Comparison of ENCODE assay signal across 10 mouse cellular contexts in genomic region chr7:74065449-74066099, GRCm38 (mm10). TPM values are rescaled to one million over a fixed set of nuclear protein-coding genes. Genes with fewer than 3 reads are reported as not detected.
A peak's percentile ranks its signal among the peaks of the same experiment; 100 is the strongest.
DNase-seq lines count a peak whose midpoint lies in the region; ATAC-seq and TF ChIP-seq lines count a peak whose summit lies in the region.
"Had no signal": no experiment of that assay in that cellular context is flagged by ENCODE, and none has a peak within 500 bp of the region (broad histone marks: within the 10 kb centered on the region; RNA-seq: fewer than 3 reads in every experiment).

No protein-coding gene starts in this region.

- no peaks in the 10 kb centered on the region for H3K27me3 ChIP-seq in heart, embryonic 11.5 days (ENCODE audit: control insufficient read depth, insufficient read depth, low read length)
- H3K27me3 ChIP-seq in kidney, embryonic 15.5 days: no peaks in the 10 kb centered on the region
- no peaks in the 10 kb centered on the region for H3K27me3 ChIP-seq in lung, postnatal 0 days (replicated peaks; ENCODE audit: insufficient read depth, low read length)
- no peaks in the 10 kb centered on the region for H3K27me3 ChIP-seq in liver, embryonic 11.5 days (replicated peaks; ENCODE audit: control insufficient read depth, insufficient read depth, low read length)
- H3K27me3 ChIP-seq: liver, embryonic 15.5 days had no signal

- ATAC-seq in heart, embryonic 11.5 days (replicated peaks; ENCODE audit: insufficient number of reproducible peaks, low FRiP score, low TSS enrichment): no peak
- ATAC-seq in kidney, embryonic 15.5 days (replicated peaks; ENCODE audit: low FRiP score): peak; percentile 77
- peak; percentile 23; the same call in 1 of the 2 replicates for ATAC-seq in lung, postnatal 0 days
- no peak for ATAC-seq in liver, embryonic 11.5 days (replicated peaks; ENCODE audit: low FRiP score)

- no peaks in the 10 kb centered on the region for H3K4me1 ChIP-seq in heart, embryonic 11.5 days (ENCODE audit: control insufficient read depth, insufficient read depth, low read length)
- peaks cover 25% of the 10 kb centered on the region for H3K4me1 ChIP-seq in kidney, embryonic 15.5 days
- no peaks in the 10 kb centered on the region for H3K4me1 ChIP-seq in lung, postnatal 0 days (ENCODE audit: insufficient read depth, low read depth, low read length)
- no peaks in the 10 kb centered on the region for H3K4me1 ChIP-seq in liver, embryonic 11.5 days (replicated peaks; ENCODE audit: control insufficient read depth, insufficient read depth, low read length)
- H3K4me1 ChIP-seq: liver, embryonic 15.5 days had no signal

- DNase-seq in heart, adult 11 months: peak; percentile 94
- peak; percentile 72 for DNase-seq in fibroblast of lung, adult 2 months (ENCODE audit: low read depth)
- peak; percentile 52 for DNase-seq in lung, postnatal 0 days (ENCODE audit: low spot score)
- no peak for DNase-seq in left cerebral cortex, adult 2 months (ENCODE audit: extremely low spot score in 1 of 2, low spot score in 2 of 2)
- DNase-seq in retina, postnatal 1 day: no peak
- DNase-seq in liver, embryonic 11.5 days (ENCODE audit: low spot score): no peak

- H3K9me3 ChIP-seq in heart, embryonic 11.5 days (replicated peaks; ENCODE audit: control insufficient read depth, low read length): no peaks in the 10 kb centered on the region
- H3K9me3 ChIP-seq in kidney, embryonic 15.5 days (replicated peaks): no peaks in the 10 kb centered on the region
- H3K9me3 ChIP-seq in lung, postnatal 0 days (ENCODE audit: low read length): no peaks in the 10 kb centered on the region
- H3K9me3 ChIP-seq in liver, embryonic 11.5 days (ENCODE audit: control insufficient read depth, low read length): no peaks in the 10 kb centered on the region
- H3K9me3 ChIP-seq: liver, embryonic 15.5 days had no signal

- no peak overlapping the region for H3K9ac ChIP-seq in heart, embryonic 11.5 days (ENCODE audit: low read depth, low read length)
- H3K9ac ChIP-seq in kidney, embryonic 15.5 days: no peak overlapping the region
- H3K9ac ChIP-seq in lung, postnatal 0 days (replicated peaks; ENCODE audit: low read depth): no peak overlapping the region
- H3K9ac ChIP-seq in liver, embryonic 11.5 days (ENCODE audit: low read depth, low read length): no peak overlapping the region
- H3K9ac ChIP-seq: liver, embryonic 15.5 days had no signal

- no peak for TF ChIP-seq CTCF in lung, postnatal 0 days (IDR thresholded peaks at IDR 0.05)
- no peak for TF ChIP-seq CTCF in left cerebral cortex, adult 2 months (IDR thresholded peaks at IDR 0.05)

- H3K4me2 ChIP-seq in heart, embryonic 11.5 days: no peak overlapping the region
- H3K4me2 ChIP-seq in kidney, embryonic 15.5 days: peak overlapping the region; percentile 24; the same call in 1 of the 2 replicates
- no peak overlapping the region for H3K4me2 ChIP-seq in lung, postnatal 0 days (replicated peaks; ENCODE audit: low read depth, low read length)
- H3K4me2 ChIP-seq in liver, embryonic 11.5 days: no peak overlapping the region
- H3K4me2 ChIP-seq: liver, embryonic 15.5 days had no signal

- H3K4me3 ChIP-seq in heart, embryonic 11.5 days (ENCODE audit: low read depth, low read length): no peak overlapping the region
- H3K4me3 ChIP-seq in kidney, embryonic 15.5 days (replicated peaks): no peak overlapping the region
- no peak overlapping the region for H3K4me3 ChIP-seq in lung, postnatal 0 days (ENCODE audit: low read depth, low read length)
- no peak overlapping the region for H3K4me3 ChIP-seq in left cerebral cortex, adult 2 months
- no peak overlapping the region for H3K4me3 ChIP-seq in liver, embryonic 11.5 days (ENCODE audit: low read depth, low read length)
- H3K4me3 ChIP-seq: liver, embryonic 15.5 days; myocyte had no signal

- intact Hi-C loops in left cerebral cortex, adult 2 months (cut with DNase I): no loop called here

- no peak overlapping the region for H3K27ac ChIP-seq in heart, embryonic 11.5 days (ENCODE audit: low read depth, low read length)
- H3K27ac ChIP-seq in kidney, embryonic 15.5 days: peak overlapping the region; percentile 82
- H3K27ac ChIP-seq in lung, postnatal 0 days (ENCODE audit: low read length): no peak overlapping the region
- H3K27ac ChIP-seq in left cerebral cortex, adult 2 months: no peak overlapping the region
- H3K27ac ChIP-seq in liver, embryonic 11.5 days (ENCODE audit: low read depth, low read length): no peak overlapping the region
- H3K27ac ChIP-seq: liver, embryonic 15.5 days had no signal

- WGBS in heart, embryonic 11.5 days (ENCODE audit: insufficient replicate concordance): 48% methylated on average over 4 of the region's 4 CpGs
- 19% methylated on average over 4 of the region's 4 CpGs for WGBS in kidney, embryonic 15.5 days
- 23% methylated on average over 4 of the region's 4 CpGs for WGBS in lung, postnatal 0 days
- 66% methylated on average over 4 of the region's 4 CpGs for WGBS in liver, embryonic 11.5 days

- no peaks in the 10 kb centered on the region for H3K36me3 ChIP-seq in heart, embryonic 11.5 days (ENCODE audit: control insufficient read depth, insufficient read depth, low read length)
- no peaks in the 10 kb centered on the region for H3K36me3 ChIP-seq in kidney, embryonic 15.5 days
- no peaks in the 10 kb centered on the region for H3K36me3 ChIP-seq in lung, postnatal 0 days (ENCODE audit: insufficient read depth, low read length)
- no peaks in the 10 kb centered on the region for H3K36me3 ChIP-seq in liver, embryonic 11.5 days (ENCODE audit: control insufficient read depth, insufficient read depth, low read length)
- H3K36me3 ChIP-seq: liver, embryonic 15.5 days had no signal

- TF ChIP-seq EP300 in lung, postnatal 0 days (IDR thresholded peaks at IDR 0.05): no peak

RNA-seq across cellular contexts. Expression of gene St8sia2, which starts 52.1 kb away (rescaled TPM):
- polyA plus RNA-seq in heart, embryonic 11.5 days (2014; fragmentation: Nextera tagmentation; extraction: Ambion mirVana): 6.5 and 7.8 TPM in 2 replicates
- polyA plus RNA-seq in kidney, embryonic 15.5 days (2015; fragmentation: Nextera tagmentation; extraction: Ambion mirVana): 10.3 and 11.7 TPM in 2 replicates
- polyA plus RNA-seq in lung, postnatal 0 days (2015; fragmentation: Nextera tagmentation; extraction: Ambion mirVana): 3.5 and 4.4 TPM in 2 replicates
- total RNA-seq in left cerebral cortex, adult 2 months (2021): 1 to 10 TPM; 1.5 to 2.2 TPM
- 3.4 and 3.5 TPM in 2 replicates for polyA plus RNA-seq in liver, embryonic 11.5 days (2014; fragmentation: Nextera tagmentation; extraction: Ambion mirVana)

Comparison
In these comparisons a context has a peak if more than half of its experiments do, and no peak if none do; other contexts are left out.
1. DNase-seq: peak in heart, adult 11 months (single experiment), fibroblast of lung, adult 2 months (single experiment) and lung, postnatal 0 days (single experiment); none in left cerebral cortex, adult 2 months (0 of 2), retina, postnatal 1 day (single experiment) and liver, embryonic 11.5 days (single experiment).
2. ATAC-seq: peak in kidney, embryonic 15.5 days (single experiment) and lung, postnatal 0 days (single experiment); none in heart, embryonic 11.5 days (single experiment) and liver, embryonic 11.5 days (single experiment).